Mouse (Mus musculus): ENCODE data around the gene Zfp346. TPM values are rescaled to one million over a fixed set of nuclear protein-coding genes. Genes with fewer than 3 reads are reported as not detected.
"Not testable (repeated sequence)": the region's sequence is repeated elsewhere in the genome, so short reads cannot be mapped to it uniquely, and the experiment has no call there.

The Zfp346 gene
- polyA plus RNA-seq (2016; fragmentation: Nextera tagmentation; extraction: Ambion mirVana) = 26.4 and 29.4 TPM in 2 replicates

DNA sequence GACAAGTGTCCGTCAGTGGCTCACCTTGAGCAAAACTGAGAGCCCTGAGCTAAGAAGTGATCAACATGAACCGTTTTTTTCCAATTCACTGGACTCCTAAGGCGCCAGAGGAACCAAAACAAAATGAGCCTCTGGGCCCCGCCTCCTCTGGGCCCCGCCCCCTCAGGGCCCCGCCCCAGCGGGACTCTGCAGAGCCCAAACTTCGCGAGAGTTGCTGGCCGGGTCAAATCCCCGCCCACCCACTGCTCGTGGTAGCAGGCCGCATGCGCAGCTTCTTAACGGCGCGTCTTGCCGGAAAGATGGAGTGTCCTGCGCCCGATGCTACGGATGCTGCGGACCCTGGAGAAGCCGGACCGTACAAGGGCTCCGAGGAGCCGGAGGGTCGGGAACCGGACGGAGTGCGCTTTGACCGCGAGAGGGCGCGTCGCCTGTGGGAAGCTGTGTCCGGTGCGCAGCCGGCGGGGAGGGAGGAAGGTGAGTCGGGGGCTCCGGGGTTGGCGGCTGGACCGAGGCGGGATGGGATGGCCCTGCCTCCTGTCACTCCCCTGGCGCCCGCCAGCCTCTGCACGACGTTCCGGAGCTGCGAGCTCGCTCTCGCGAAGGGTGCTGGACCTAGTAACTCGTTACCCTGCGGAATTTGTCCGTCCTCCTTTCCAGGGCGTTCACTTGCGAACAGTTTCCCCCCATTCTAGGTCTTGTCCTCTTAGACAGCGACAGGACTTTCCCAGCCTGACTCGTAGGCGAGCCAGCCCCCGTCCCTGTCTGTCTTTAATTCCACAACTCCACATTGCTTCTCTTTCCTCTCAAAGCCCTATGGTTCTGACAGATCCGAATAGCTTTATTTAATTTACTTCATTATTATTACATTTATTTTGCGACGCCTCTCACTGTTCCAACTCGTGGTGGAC, at the start of gene Zfp346:
TSS of gene Zfp346 (plus strand) at position 267 of the 908 bp plus-strand sequence.
- H3K4me1 ChIP-seq = peaks cover 13% of the 10 kb centered on the region
- H3K36me3 ChIP-seq (replicated peaks) = peaks cover 25% of the 10 kb centered on the region
- H3K27me3 ChIP-seq (replicated peaks; ENCODE audit: low read depth, poor library complexity, severe bottlenecking) = no peaks in the 10 kb centered on the region
- DNase-seq (ENCODE audit: low spot score) = peak; percentile 97
- H3K4me3 ChIP-seq = peak within 1 kb of the TSS; percentile 89
- under 1% methylated on average over 65 of the region's 66 CpGs for WGBS
- peaks cover 3% of the 10 kb centered on the region; the same call in 1 of the 2 replicates for H3K9me3 ChIP-seq
- peak within 1 kb of the TSS; percentile 92 for H3K27ac ChIP-seq (replicated peaks)

DNA sequence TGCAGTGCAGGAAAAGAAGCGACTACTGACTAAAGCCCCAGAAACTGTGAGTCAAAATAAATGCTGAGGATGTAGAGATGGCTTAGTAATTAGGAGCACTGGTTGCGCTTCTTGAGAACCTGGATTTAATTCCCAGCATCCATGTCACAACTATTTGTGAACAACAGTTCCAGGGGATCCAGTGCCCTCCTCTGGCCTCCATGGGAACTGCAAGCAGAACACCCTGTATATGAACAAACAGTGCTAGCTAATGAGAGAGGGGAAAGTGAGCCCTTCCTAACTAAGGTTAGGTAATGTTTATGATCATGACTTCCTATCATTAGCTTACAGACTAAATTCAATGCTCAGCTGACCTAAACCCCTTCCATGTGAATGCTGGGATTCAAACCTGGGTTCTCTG, 47.1 kb upstream of the Zfp346 start:
- WGBS = 89% methylated on average over 2 of the region's 2 CpGs

GRCm38 (mm10) chr13:55063276-55063675, 41.8 kb upstream of the Zfp346 start:
- H3K36me3 ChIP-seq (replicated peaks) = peaks cover 16% of the 10 kb centered on the region; the same call in 1 of the 2 replicates
- no peaks in the 10 kb centered on the region for H3K9me3 ChIP-seq
- DNase-seq (ENCODE audit: low spot score) = no peak
- H3K4me3 ChIP-seq = no peak overlapping the region
- H3K27me3 ChIP-seq (replicated peaks; ENCODE audit: low read depth, poor library complexity, severe bottlenecking) = no peaks in the 10 kb centered on the region
- 91% methylated on average over 2 of the region's 2 CpGs for WGBS
- no peak overlapping the region for H3K27ac ChIP-seq (replicated peaks)
- H3K4me1 ChIP-seq = no peaks in the 10 kb centered on the region

More for the DNA sequence above, 47.1 kb upstream of the Zfp346 start:
- Histone ChIP-seq H3K9me3 (no peaks in the 10 kb centered on the region), H3K27ac (replicated peaks) (no peak overlapping the region), H3K4me1 (no peaks in the 10 kb centered on the region), H3K4me3 (no peak overlapping the region), H3K36me3 (replicated peaks) (peaks cover 34% of the 10 kb centered on the region), H3K27me3 (replicated peaks; ENCODE audit: low read depth, poor library complexity, severe bottlenecking) (no peaks in the 10 kb centered on the region)
- peak; percentile 10 for DNase-seq (ENCODE audit: low spot score)

DNA sequence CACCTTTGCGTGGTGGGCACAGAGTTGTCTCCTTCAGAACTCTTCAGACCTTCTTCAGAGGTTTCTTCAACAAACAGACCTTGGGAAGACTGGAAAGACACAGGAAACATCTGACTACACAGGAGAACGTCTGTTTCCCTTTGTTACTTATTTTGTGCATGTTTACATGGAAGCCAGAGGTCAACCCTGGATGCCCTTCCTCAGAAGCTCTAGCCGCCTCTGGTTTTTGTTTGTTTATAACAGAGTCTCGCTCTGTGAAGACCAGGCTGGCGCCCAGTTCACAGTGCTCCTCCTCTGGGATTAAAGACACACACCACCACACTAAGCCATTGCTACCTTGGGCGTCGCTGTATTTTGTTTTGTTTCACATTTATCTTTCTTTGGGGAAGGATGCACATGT, 35.4 kb upstream of the Zfp346 start:
- no peak overlapping the region for H3K4me3 ChIP-seq
- no peaks in the 10 kb centered on the region for H3K4me1 ChIP-seq
- no peak for DNase-seq (ENCODE audit: low spot score)
- no peaks in the 10 kb centered on the region for H3K27me3 ChIP-seq (replicated peaks; ENCODE audit: low read depth, poor library complexity, severe bottlenecking)
- H3K36me3 ChIP-seq (replicated peaks) = no peaks in the 10 kb centered on the region; the same call in 1 of the 2 replicates
- H3K9me3 ChIP-seq = no peaks in the 10 kb centered on the region
- WGBS = 59% methylated on average over 7 of the region's 7 CpGs
- H3K27ac ChIP-seq (replicated peaks) = no peak overlapping the region

- no peaks in the 10 kb centered on the region for H3K9me3 ChIP-seq
- no peak overlapping the region for H3K4me3 ChIP-seq
- no peaks in the 10 kb centered on the region for H3K27me3 ChIP-seq (replicated peaks; ENCODE audit: low read depth, poor library complexity, severe bottlenecking)
- no peak overlapping the region for H3K27ac ChIP-seq (replicated peaks)
- no peak for DNase-seq (ENCODE audit: low spot score)
- H3K4me1 ChIP-seq = no peaks in the 10 kb centered on the region
- WGBS = 4% methylated on average over 3 of the region's 3 CpGs
- peaks cover 13% of the 10 kb centered on the region for H3K36me3 ChIP-seq (replicated peaks)
Measured at GRCm38 (mm10) chr13:55071322-55071721, 33.8 kb upstream of the Zfp346 start.

DNA sequence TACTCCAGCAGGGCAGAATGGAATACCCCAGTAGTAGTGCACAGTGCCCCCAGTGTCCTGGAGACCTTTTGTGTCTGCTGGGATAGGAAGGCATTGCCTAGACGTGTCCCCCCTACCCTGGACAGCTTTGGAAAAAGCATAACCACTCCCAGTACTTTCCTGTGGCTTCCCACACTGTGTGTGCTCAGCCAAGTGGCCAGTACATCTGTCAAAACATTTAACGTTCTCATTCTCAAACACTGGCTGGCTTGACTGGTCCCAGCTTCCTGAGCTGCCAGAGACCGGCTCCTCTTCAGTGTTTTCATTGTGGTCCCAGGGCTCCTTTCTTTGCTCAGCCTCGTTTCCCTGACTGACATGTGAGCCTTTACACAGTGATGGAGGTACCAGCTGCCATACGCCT, 29.5 kb upstream of the Zfp346 start:
- WGBS = 52% methylated on average over 5 of the region's 5 CpGs
- Histone ChIP-seq H3K36me3 (replicated peaks) (peaks cover 37% of the 10 kb centered on the region), H3K27ac (replicated peaks) (no peak overlapping the region), H3K9me3 (no peaks in the 10 kb centered on the region), H3K27me3 (replicated peaks; ENCODE audit: low read depth, poor library complexity, severe bottlenecking) (no peaks in the 10 kb centered on the region), H3K4me1 (no peaks in the 10 kb centered on the region), H3K4me3 (no peak overlapping the region)
- no peak for DNase-seq (ENCODE audit: low spot score)

DNA sequence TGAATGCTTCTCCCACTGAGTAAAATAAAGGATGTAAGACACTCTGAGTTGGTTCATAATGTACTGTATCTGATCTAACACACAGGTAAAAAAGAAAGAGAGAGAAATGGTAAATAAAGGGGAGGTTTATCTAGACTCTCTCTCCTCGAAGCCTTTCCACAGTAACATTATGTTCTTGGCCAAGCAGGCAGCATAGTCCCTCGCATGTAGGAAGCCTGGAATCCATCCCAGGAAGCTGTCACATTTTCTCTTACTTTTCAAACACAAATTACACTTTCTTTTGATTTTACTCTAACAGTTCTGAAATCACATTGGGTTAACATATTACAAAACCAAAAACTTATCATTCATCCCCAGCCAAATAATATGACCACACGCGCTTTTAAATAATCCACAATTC, 12.5 kb upstream of the Zfp346 start:
- peaks cover 28% of the 10 kb centered on the region for H3K36me3 ChIP-seq (replicated peaks)
- no peak overlapping the region for H3K27ac ChIP-seq (replicated peaks)
- WGBS = 93% methylated on average over 4 of the region's 4 CpGs
- no peaks in the 10 kb centered on the region for H3K4me1 ChIP-seq
- no peak overlapping the region for H3K4me3 ChIP-seq
- H3K9me3 ChIP-seq = no peaks in the 10 kb centered on the region
- no peak for DNase-seq (ENCODE audit: low spot score)
- H3K27me3 ChIP-seq (replicated peaks; ENCODE audit: low read depth, poor library complexity, severe bottlenecking) = no peaks in the 10 kb centered on the region

GRCm38 (mm10) chr13:55097841-55098240, 7.3 kb upstream of the Zfp346 start:
- not testable (repeated sequence) for H3K27me3 ChIP-seq (replicated peaks; ENCODE audit: low read depth, poor library complexity, severe bottlenecking); H3K4me3 ChIP-seq; H3K9me3 ChIP-seq; H3K27ac ChIP-seq (replicated peaks); H3K36me3 ChIP-seq (replicated peaks); DNase-seq (ENCODE audit: low spot score)
- H3K4me1 ChIP-seq = peaks cover 14% of the 10 kb centered on the region
- 90% methylated on average over 3 of the region's 3 CpGs for WGBS

- Histone ChIP-seq H3K36me3 (replicated peaks) (no peaks in the 10 kb centered on the region), H3K27me3 (replicated peaks; ENCODE audit: low read depth, poor library complexity, severe bottlenecking) (no peaks in the 10 kb centered on the region), H3K9me3 (peaks cover 3% of the 10 kb centered on the region; the same call in 1 of the 2 replicates), H3K4me3 (peak overlapping the region; percentile 86), H3K27ac (replicated peaks) (peak overlapping the region; percentile 95), H3K4me1 (peaks cover 14% of the 10 kb centered on the region)
- DNase-seq (ENCODE audit: low spot score) = peak; percentile 33
- 40% methylated on average over 20 of the region's 20 CpGs for WGBS
Measured at GRCm38 (mm10) chr13:55099066-55099725, 5.9 kb upstream of the Zfp346 start.

DNA sequence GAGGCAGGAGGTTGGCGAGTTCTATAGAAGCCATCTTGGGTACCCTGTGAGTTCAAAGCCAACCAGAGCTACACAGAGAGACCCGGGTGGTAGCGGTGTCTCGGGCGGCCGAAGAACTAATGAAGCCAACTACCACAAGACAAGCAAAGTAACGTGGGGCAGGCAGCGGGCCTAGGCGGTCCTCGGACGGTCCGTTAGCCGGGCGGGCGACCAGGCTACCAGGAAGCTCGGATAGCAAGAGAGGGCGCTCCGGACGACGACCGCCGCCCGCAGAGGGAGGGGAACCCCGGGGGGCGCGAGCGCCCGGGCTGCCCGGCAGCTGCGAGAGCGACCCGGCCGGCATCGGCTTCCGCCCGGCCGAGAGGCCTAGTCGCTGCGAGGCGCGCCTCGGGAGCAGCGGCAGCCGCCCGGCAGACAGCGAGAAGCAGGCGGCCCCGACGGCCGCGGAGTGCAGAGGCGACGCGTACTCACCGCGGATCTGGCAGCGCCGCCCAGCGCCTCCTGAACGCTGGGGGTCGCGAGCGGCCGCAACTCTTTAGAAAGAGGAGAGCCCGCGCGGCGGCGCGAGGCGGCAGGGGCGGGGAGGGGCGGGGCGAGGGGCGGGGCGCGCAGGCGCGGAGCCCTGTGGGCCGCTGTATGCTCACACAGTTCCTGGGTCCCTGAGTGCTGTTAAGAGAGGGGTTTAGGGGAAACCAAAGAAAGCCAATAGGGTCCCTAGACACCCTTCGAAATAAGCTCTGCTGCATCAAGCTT, 5.2 kb upstream of the Zfp346 start, which contains the start of gene Uimc1:
TSS of gene Uimc1 (minus strand) at position 575 of the 753 bp plus-strand sequence.
- Histone ChIP-seq H3K4me1 (peaks cover 14% of the 10 kb centered on the region), H3K9me3 (peaks cover 3% of the 10 kb centered on the region; the same call in 1 of the 2 replicates), H3K36me3 (replicated peaks) (no peaks in the 10 kb centered on the region), H3K27ac (replicated peaks) (peak within 1 kb of the TSS; percentile 95), H3K27me3 (replicated peaks; ENCODE audit: low read depth, poor library complexity, severe bottlenecking) (no peaks in the 10 kb centered on the region), H3K4me3 (peak within 1 kb of the TSS; percentile 86)
- under 1% methylated on average over 75 of the region's 81 CpGs for WGBS
- DNase-seq (ENCODE audit: low spot score) = peak; percentile 94

- peaks cover 25% of the 10 kb centered on the region for H3K4me1 ChIP-seq
- 96% methylated on average over 11 of the region's 11 CpGs for WGBS
- H3K27ac ChIP-seq (replicated peaks) = no peak overlapping the region
- no peak overlapping the region for H3K4me3 ChIP-seq
- H3K27me3 ChIP-seq (replicated peaks; ENCODE audit: low read depth, poor library complexity, severe bottlenecking) = no peaks in the 10 kb centered on the region
- DNase-seq (ENCODE audit: low spot score) = no peak
- no peaks in the 10 kb centered on the region for H3K36me3 ChIP-seq (replicated peaks)
- peaks cover 3% of the 10 kb centered on the region; the same call in 1 of the 2 replicates for H3K9me3 ChIP-seq
Measured at GRCm38 (mm10) chr13:55101627-55102026, 3.5 kb upstream of the Zfp346 start.

GRCm38 (mm10) chr13:55102366-55102765, 2.7 kb upstream of the Zfp346 start:
- Histone ChIP-seq H3K27me3 (replicated peaks; ENCODE audit: low read depth, poor library complexity, severe bottlenecking) (no peaks in the 10 kb centered on the region), H3K4me1 (peaks cover 26% of the 10 kb centered on the region), H3K9me3 (peaks cover 3% of the 10 kb centered on the region; the same call in 1 of the 2 replicates), H3K4me3 (no peak overlapping the region), H3K36me3 (replicated peaks) (peaks cover 2% of the 10 kb centered on the region), H3K27ac (replicated peaks) (no peak overlapping the region)
- 96% methylated on average over 3 of the region's 3 CpGs for WGBS
- DNase-seq (ENCODE audit: low spot score) = no peak

Measured in embryonic facial prominence, embryonic 10.5 days (tissue).